Mouse (Mus musculus) liver, postnatal 0 days (tissue): ENCODE measurements around the gene Btbd9.
A peak's percentile ranks its signal among the peaks of the same experiment; 100 is the strongest.

Experiments used
- CTCF ChIP-seq: sonication (generic); IDR thresholded peaks from 2 replicates; pipeline ENCODE4 v1.5.1; 2016; ENCODE audit warnings: antibody characterized with exemption, low read depth
- EP300 ChIP-seq: IDR thresholded peaks from 2 replicates; pipeline ENCODE4 v1.6.1; 2016; ENCODE audit warnings: antibody characterized with exemption, low read depth, mild to moderate bottlenecking

GRCm38 (mm10) chr17:30559536-30559935 lies 16.8 kb downstream of the Btbd9 start:
- TF ChIP-seq CTCF (peak; percentile 90), EP300 (no peak)
